Mouse (Mus musculus): ENCODE data around the gene Ccdc113. TPM values are rescaled to one million over a fixed set of nuclear protein-coding genes. Genes with fewer than 3 reads are reported as not detected.

Ccdc113 gene
- total and polyA plus RNA-seq, 3 experiments, result not detected

- in situ Hi-C loops (cut with MboI; ENCODE audit: low pct_ligation_motif_present, low pct_unique_long_range_greater_than_20kb, low sequenced_read_pairs) (no loop called here), dilution Hi-C loops (cut with MboI; ENCODE audit: extremely low pct_ligation_motif_present, extremely low pct_unique_long_range_greater_than_20kb, low sequenced_read_pairs) (no loop called here)
- Histone ChIP-seq H3K9me3 (replicated peaks; ENCODE audit: low read length) (no peaks in the 10 kb centered on the region), H3K79me2 (replicated peaks; ENCODE audit: control insufficient read depth, extremely low read depth, insufficient read depth, poor library complexity, severe bottlenecking) (peaks cover 32% of the 10 kb centered on the region), H3K4me3 (replicated peaks in 1 of 3; ENCODE audit: low read depth in 2 of 3, low read length in 2 of 3, poor library complexity in 1 of 3) (peak within 1 kb of the TSS; percentile 8 to 81 (median 28)), H3K27me3 (replicated peaks) (no peaks in the 10 kb centered on the region), H3K9ac (ENCODE audit: insufficient read depth, low read depth) (peak within 1 kb of the TSS; percentile 32; the same call in 1 of the 2 replicates), H3K4me1 (ENCODE audit: control insufficient read depth in 1 of 2, insufficient read depth in 2 of 2) (peaks cover 4 to 30% of the 10 kb centered on the region in 2 experiments; a peak in 2 of 4 replicates), H3K4me2 (ENCODE audit: insufficient read depth, low read depth, poor library complexity, severe bottlenecking) (peak within 1 kb of the TSS; percentile 7), H3K27ac (ENCODE audit: insufficient read depth, low read depth) (no peak within 1 kb of the TSS), H3K36me3 (replicated peaks in 1 of 2; ENCODE audit: control insufficient read depth in 1 of 2, insufficient read depth in 1 of 2, low read length in 1 of 2) (peaks cover 14 to 19% of the 10 kb centered on the region in 2 experiments)
- DNase-seq (ENCODE audit: extremely low read depth), result no peak
- TF ChIP-seq SMC3 (IDR thresholded peaks at IDR 0.05; ENCODE audit: low read depth, low read length), result no peak
- no peak for TF ChIP-seq BHLHE40 (IDR thresholded peaks at IDR 0.05; ENCODE audit: low read depth, low read length)
- no peak for TF ChIP-seq POLR2A (IDR thresholded peaks at IDR 0.05; ENCODE audit: low read depth, low read length)
- TF ChIP-seq EP300 (IDR thresholded peaks at IDR 0.05; ENCODE audit: low read length), result no peak
- no peak for TF ChIP-seq ZMIZ1 (IDR thresholded peaks at IDR 0.05; ENCODE audit: low read depth, low read length)
- TF ChIP-seq USF1 (IDR thresholded peaks at IDR 0.05; ENCODE audit: low read depth, low read length), result no peak
- TF ChIP-seq SIN3A (IDR thresholded peaks at IDR 0.05; ENCODE audit: low read length), result no peak
- TF ChIP-seq NRF1 (IDR thresholded peaks at IDR 0.05; ENCODE audit: low read depth, low read length), result no peak
- TF ChIP-seq KAT2A (IDR thresholded peaks at IDR 0.05; ENCODE audit: insufficient replicate concordance, low read length), result no peak
- no peak for TF ChIP-seq MEF2A (IDR thresholded peaks at IDR 0.05; ENCODE audit: borderline replicate concordance, low read depth, low read length)
- no peak for TF ChIP-seq TBP (conservative IDR thresholded peaks at IDR 0.05; ENCODE audit: low read depth, low read length)
- TF ChIP-seq MYC (IDR thresholded peaks at IDR 0.05; ENCODE audit: low read depth, low read length), result no peak
These were observed 43.9 kb upstream of the Ccdc113 start, which contains the start of gene Csnk2a2 for GRCm38 (mm10) chr8:95490006-95490405. Csnk2a2 (minus strand) TSS chr8:95490039.

GRCm38 (mm10) chr8:95492057-95492456 lies 41.8 kb upstream of the Ccdc113 start:
- DNase-seq (ENCODE audit: extremely low read depth), result no peak
- Histone ChIP-seq H3K27me3 (replicated peaks) (no peaks in the 10 kb centered on the region), H3K36me3 (replicated peaks in 1 of 2; ENCODE audit: control insufficient read depth in 1 of 2, insufficient read depth in 1 of 2, low read length in 1 of 2) (no peaks in the 10 kb centered on the region), H3K9me3 (replicated peaks; ENCODE audit: low read length) (no peaks in the 10 kb centered on the region), H3K4me1 (ENCODE audit: control insufficient read depth in 1 of 2, insufficient read depth in 2 of 2) (peaks cover 2 to 14% of the 10 kb centered on the region in 2 experiments; a peak in 2 of 4 replicates), H3K9ac (ENCODE audit: insufficient read depth, low read depth) (no peak overlapping the region), H3K4me3 (replicated peaks in 1 of 3; ENCODE audit: low read depth in 2 of 3, low read length in 2 of 3, poor library complexity in 1 of 3) (no peak overlapping the region), H3K27ac (ENCODE audit: insufficient read depth, low read depth) (no peak overlapping the region), H3K4me2 (ENCODE audit: insufficient read depth, low read depth, poor library complexity, severe bottlenecking) (no peak overlapping the region), H3K79me2 (replicated peaks; ENCODE audit: control insufficient read depth, extremely low read depth, insufficient read depth, poor library complexity, severe bottlenecking) (peaks cover 15% of the 10 kb centered on the region)
- TF ChIP-seq TCF12 (IDR thresholded peaks at IDR 0.05; ENCODE audit: low read depth, low read length) (no peak), UBTF (IDR thresholded peaks at IDR 0.05; ENCODE audit: low read depth, low read length) (no peak), ZC3H11A (IDR thresholded peaks at IDR 0.05; ENCODE audit: low read depth, low read length) (no peak), JUN (IDR thresholded peaks at IDR 0.05; ENCODE audit: insufficient read depth, low read depth, low read length) (no peak), POLR2AphosphoS2 (IDR thresholded peaks at IDR 0.05; ENCODE audit: low read depth, low read length) (no peak)
- dilution Hi-C loops (cut with MboI; ENCODE audit: extremely low pct_ligation_motif_present, extremely low pct_unique_long_range_greater_than_20kb, low sequenced_read_pairs) (no loop called here), in situ Hi-C loops (cut with MboI; ENCODE audit: low pct_ligation_motif_present, low pct_unique_long_range_greater_than_20kb, low sequenced_read_pairs) (no loop called here)

Measured in CH12.LX (cell line).